Mouse (Mus musculus) lung, embryonic 15.5 days (tissue): ENCODE measurements around the gene Apoo. TPM values are rescaled to one million over a fixed set of nuclear protein-coding genes. Genes with fewer than 3 reads are reported as not detected.
"Not testable (repeated sequence)": the region's sequence is repeated elsewhere in the genome, so short reads cannot be mapped to it uniquely, and the experiment has no call there.

ENCODE experiments used
- ATAC-seq: fragments of 200-750 bp; cut with Nextera tagmentation; 2 replicates; pipeline ENCODE4 v1.8.0; 2017; ENCODE audit warnings: moderate number of reproducible peaks, borderline replicate concordance; ENCODE audit not compliant: low FRiP score, low TSS enrichment; ENCODE audit errors: extremely low read depth
- H3K27ac ChIP-seq: fragments of 300-500 bp; sonication (generic); 2 replicates; pipeline ENCODE4 v1.5.1; 2015; ENCODE audit warnings: moderate library complexity, mild to moderate bottlenecking, inconsistent platforms
- H3K27me3 ChIP-seq: fragments of 300-500 bp; sonication (generic); 2 replicates; pipeline ENCODE4 v1.6.1; 2015; ENCODE audit warnings: inconsistent platforms
- H3K36me3 ChIP-seq: fragments of 300-500 bp; sonication (generic); 2 replicates; pipeline ENCODE4 v1.6.1; 2015; ENCODE audit warnings: inconsistent platforms
- H3K4me1 ChIP-seq: fragments of 300-500 bp; sonication (generic); 2 replicates; pipeline ENCODE4 v1.6.1; 2015; ENCODE audit warnings: inconsistent platforms
- H3K4me2 ChIP-seq: fragments of 300-500 bp; sonication (generic); 2 replicates; pipeline ENCODE4 v1.6.1; 2015; ENCODE audit warnings: inconsistent platforms, mild to moderate bottlenecking, moderate library complexity
- H3K4me3 ChIP-seq: fragments of 300-500 bp; sonication (generic); 2 replicates; pipeline ENCODE4 v1.5.1; 2015; ENCODE audit warnings: mild to moderate bottlenecking, inconsistent platforms
- H3K9ac ChIP-seq: fragments of 300-500 bp; sonication (generic); 2 replicates; pipeline ENCODE4 v1.6.1; 2015; ENCODE audit warnings: inconsistent platforms
- H3K9me3 ChIP-seq: fragments of 300-500 bp; sonication (generic); 2 replicates; pipeline ENCODE4 v1.6.1; 2016; ENCODE audit warnings: inconsistent platforms
- WGBS: fragments of 180-500 bp; shearing (Covaris S2); methylation state at CpG from one replicate; pipeline ENCODE4 v1.1.7; 2015; 5-methylcytosine and 5-hydroxymethylcytosine counted together
- microRNA-seq: library from miRNA; unstranded; fragments of <30 nt; microRNA quantifications from one replicate; pipeline ENCODE4, GENCODE M21; 2016
- polyA plus RNA-seq: library from polyadenylated mRNA; unstranded; fragments of >200 nt; fragmentation: Nextera tagmentation; extraction: Ambion mirVana; gene quantifications from 2 replicates; pipeline ENCODE4 v1.2.1, GENCODE M21; 2015

Gene Apoo
- polyA plus RNA-seq, 1 experiment from 2014 or later = 76.7 TPM

DNA sequence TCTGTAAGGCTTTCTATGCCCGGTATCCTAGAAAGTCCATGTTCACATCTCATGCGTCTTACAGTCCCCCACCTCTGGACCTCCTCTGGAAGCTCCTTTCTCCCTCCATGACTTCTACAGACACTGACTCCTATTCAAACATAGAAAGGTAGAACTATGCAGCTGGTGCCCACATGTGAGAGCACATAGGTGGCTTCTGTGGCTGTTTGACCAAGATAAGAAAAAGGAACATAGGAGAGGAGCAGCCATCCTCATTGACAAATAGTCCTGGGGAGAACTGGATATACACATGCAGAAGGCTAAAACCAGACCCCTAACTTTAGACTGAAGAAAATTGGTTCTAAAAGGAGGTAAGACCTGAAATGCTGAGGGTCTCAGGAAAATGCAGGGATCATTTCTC, 79.1 kb downstream of the Apoo start:
- not testable (repeated sequence) for H3K4me2 ChIP-seq, ATAC-seq, H3K4me1 ChIP-seq, H3K9ac ChIP-seq, H3K4me3 ChIP-seq, H3K27ac ChIP-seq, H3K9me3 ChIP-seq, H3K27me3 ChIP-seq, H3K36me3 ChIP-seq
- 84% methylated on average over 2 of the region's 2 CpGs for WGBS

DNA sequence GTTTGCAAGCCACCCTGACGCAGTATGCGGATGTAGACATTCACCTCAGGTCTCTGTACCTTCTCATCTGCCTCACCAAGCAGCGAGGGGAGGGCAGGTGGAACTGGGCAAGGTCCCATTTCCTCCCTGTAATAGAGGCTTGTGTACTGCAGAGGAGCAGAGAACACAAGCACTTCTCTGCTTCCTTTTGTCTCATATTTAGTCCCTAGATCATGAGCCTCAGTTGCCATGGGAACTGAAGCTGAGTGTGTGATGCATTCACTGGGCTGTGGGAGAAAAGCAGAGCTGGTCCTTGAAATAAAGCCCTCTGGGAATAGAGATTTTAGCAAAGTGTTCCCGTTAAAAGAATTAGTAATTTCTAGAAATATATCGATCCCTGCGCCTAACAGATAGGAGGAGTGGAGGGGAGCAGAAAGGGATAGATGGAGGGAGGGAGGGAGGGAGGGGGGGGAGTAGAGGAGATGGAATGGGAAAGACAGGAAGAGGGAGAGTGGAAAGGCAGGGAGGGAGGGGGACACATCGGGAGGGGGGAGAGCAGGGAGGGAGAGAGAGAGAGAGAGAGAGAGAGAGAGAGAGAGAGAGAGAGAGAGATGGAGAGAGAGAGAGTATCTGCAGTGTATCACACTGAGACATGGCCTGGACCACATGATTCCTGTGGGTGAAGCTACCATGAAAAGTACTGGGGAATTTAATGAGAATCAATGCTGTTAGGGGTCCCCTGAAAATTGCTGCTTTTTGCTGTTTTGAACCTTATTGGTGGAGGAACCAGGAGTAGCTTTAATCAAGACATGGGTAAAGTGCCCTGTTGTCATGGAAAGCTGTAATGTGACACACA, 83.3 kb downstream of the Apoo start:
- not testable (repeated sequence) for H3K9me3 ChIP-seq, H3K4me3 ChIP-seq, H3K4me1 ChIP-seq, H3K9ac ChIP-seq, H3K4me2 ChIP-seq, H3K36me3 ChIP-seq, ATAC-seq, H3K27ac ChIP-seq
- WGBS = no CpG with 5 or more reads among the region's 7 CpGs
- H3K27me3 ChIP-seq = peaks cover 11% of the 10 kb centered on the region; the same call in 1 of the 2 replicates

DNA sequence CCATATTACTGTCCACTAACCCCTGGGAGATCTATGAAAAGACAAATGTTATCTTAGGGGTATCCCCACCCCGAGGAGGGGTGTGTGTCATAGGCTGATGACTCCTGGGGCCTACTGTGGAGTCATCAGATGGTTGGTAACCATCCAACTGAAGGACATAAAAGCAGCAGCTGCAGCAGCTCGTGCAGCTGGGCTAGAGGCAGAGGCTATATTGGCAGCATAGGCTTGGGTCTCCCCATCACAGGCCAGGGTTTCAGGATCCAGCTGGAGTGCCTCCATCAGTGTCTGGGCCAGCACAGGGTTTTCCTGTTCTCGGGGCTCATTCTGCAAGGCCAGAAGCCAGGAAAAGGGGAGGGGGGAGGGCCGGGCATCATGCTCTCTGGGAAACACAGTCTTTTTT, 92.4 kb downstream of the Apoo start:
- H3K9ac ChIP-seq = no peak overlapping the region
- H3K4me3 ChIP-seq = no peak overlapping the region
- no peak overlapping the region for H3K4me2 ChIP-seq
- no peak overlapping the region for H3K27ac ChIP-seq
- no peaks in the 10 kb centered on the region for H3K9me3 ChIP-seq
- no peaks in the 10 kb centered on the region for H3K36me3 ChIP-seq
- H3K27me3 ChIP-seq = peaks cover 26% of the 10 kb centered on the region
- 37% methylated on average over 4 of the region's 4 CpGs for WGBS
- H3K4me1 ChIP-seq = no peaks in the 10 kb centered on the region
- peak; percentile 79 for ATAC-seq

DNA sequence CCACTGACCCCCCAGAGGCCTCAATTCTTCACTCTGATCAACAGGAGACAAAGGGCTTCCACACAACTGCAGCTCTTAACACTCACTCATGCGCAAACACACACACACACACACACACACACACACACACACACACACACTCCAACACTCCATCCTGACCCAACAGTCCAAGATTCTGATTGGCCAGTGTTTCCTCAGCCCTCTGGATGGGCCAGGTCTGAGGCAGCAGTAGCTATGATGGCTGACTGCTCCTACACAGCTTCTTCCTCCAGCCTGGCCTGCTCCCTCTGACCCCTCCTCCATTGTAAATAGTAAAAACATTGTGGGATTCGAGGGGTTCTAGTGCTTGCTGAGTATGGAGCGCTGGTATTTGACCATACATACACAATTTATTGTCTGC, 94.6 kb downstream of the Apoo start:
- H3K9ac ChIP-seq, H3K27ac ChIP-seq, H3K4me3 ChIP-seq, H3K4me2 ChIP-seq, H3K4me1 ChIP-seq, H3K9me3 ChIP-seq, ATAC-seq, H3K36me3 ChIP-seq: not testable (repeated sequence)
- WGBS = 88% methylated on average over 1 of the region's 3 CpGs
- H3K27me3 ChIP-seq = peaks cover 16% of the 10 kb centered on the region

DNA sequence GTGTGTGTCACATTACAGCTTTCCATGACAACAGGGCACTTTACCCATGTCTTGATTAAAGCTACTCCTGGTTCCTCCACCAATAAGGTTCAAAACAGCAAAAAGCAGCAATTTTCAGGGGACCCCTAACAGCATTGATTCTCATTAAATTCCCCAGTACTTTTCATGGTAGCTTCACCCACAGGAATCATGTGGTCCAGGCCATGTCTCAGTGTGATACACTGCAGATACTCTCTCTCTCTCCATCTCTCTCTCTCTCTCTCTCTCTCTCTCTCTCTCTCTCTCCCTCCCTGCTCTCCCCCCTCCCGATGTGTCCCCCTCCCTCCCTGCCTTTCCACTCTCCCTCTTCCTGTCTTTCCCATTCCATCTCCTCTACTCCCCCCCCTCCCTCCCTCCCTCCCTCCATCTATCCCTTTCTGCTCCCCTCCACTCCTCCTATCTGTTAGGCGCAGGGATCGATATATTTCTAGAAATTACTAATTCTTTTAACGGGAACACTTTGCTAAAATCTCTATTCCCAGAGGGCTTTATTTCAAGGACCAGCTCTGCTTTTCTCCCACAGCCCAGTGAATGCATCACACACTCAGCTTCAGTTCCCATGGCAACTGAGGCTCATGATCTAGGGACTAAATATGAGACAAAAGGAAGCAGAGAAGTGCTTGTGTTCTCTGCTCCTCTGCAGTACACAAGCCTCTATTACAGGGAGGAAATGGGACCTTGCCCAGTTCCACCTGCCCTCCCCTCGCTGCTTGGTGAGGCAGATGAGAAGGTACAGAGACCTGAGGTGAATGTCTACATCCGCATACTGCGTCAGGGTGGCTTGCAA, 95.9 kb downstream of the Apoo start:
- not testable (repeated sequence) for H3K36me3 ChIP-seq, H3K4me3 ChIP-seq, H3K9ac ChIP-seq, ATAC-seq, H3K9me3 ChIP-seq, H3K27me3 ChIP-seq, H3K4me2 ChIP-seq, H3K27ac ChIP-seq, H3K4me1 ChIP-seq
- WGBS = no CpG with 5 or more reads among the region's 7 CpGs

Small RNAs within 50 kb of the gene (microRNA-seq; reads per million reads assigned to microRNA genes)
- not detected for gene Gm44477

Other genes starting within 250 kb of the Apoo start
- gene Zfx, start 243.4 kb upstream of the Apoo start, polyA plus RNA-seq = 33.9 and 36.7 TPM in 2 replicates
- gene Eif2s3x, start 154.3 kb upstream of the Apoo start, polyA plus RNA-seq = 72.6 and 73.5 TPM in 2 replicates
- gene Klhl15, start 132.5 kb upstream of the Apoo start, polyA plus RNA-seq = 7.6 and 7.7 TPM in 2 replicates
- gene Fam90a1b, start 340 bp upstream of the Apoo start, polyA plus RNA-seq = not detected in 2 replicates
- gene Maged1, start 175.0 kb downstream of the Apoo start, polyA plus RNA-seq = 610 and 614 TPM in 2 replicates